Mouse (Mus musculus): ENCODE measurements around the gene Mmp23.

DNA sequence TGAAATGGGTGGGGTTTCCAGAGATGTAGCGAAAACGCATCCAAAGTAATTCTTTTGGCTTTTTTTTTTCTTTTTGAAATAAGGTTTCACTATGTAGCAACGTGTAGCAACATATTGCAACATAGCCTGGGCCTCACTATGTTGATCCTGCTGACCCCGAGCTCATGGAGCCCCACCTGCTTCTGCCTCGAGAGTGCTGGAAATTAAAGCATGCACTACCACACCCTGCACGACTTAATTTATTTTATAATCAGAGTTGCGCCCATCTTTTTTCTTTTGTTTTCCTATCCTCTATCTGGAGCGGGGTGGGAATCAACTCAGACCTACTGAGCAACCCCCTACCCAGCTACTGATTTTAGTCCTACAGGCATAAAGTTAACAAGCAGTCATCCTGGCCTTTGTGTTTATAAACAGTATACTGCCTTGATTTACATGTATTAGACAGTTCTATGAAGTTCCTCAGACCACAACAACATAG, 16.5 kb upstream of the Mmp23 start:
- no peak for TF ChIP-seq POLR2A (IDR thresholded peaks at IDR 0.05; ENCODE audit: borderline replicate concordance, low read depth, low read length)
- TF ChIP-seq CTCF (IDR thresholded peaks at IDR 0.05; ENCODE audit: low read depth, low read length) = no peak

Data from bone marrow macrophage, adult 2 months (primary cell).